Mouse (Mus musculus) layer of hippocampus, adult 18-20 months (tissue): ENCODE measurements around the gene Olfr1195. TPM values are rescaled to one million over a fixed set of nuclear protein-coding genes. Genes with fewer than 3 reads are reported as not detected.
"Not testable (repeated sequence)": the region's sequence is repeated elsewhere in the genome, so short reads cannot be mapped to it uniquely, and the experiment has no call there.

Experiments
- DNase-seq, 2 experiments: peaks; one replicate each; pipeline ENCODE4 v3.0.0; 2022; ENCODE audit warnings: low spot score in 2 of 2
- long read RNA-seq: library from polyadenylated mRNA; stranded (forward); transcript quantifications from one replicate; pipeline ENCODE4 v2.0.0, GENCODE M21; 2021
- total RNA-seq, 2 experiments: library from RNA; stranded (reverse); gene quantifications; 2 replicates each; pipeline ENCODE4 v1.2.3; 2021

Gene Olfr1195
- not detected for total RNA-seq
- long read RNA-seq: 0 reads

- DNase-seq: no peak
These were observed at the start of gene Olfr1195 for GRCm38 (mm10) chr2:88689087-88689486. Olfr1195 (minus strand) TSS chr2:88689187.

GRCm38 (mm10) chr2:88732266-88732665, 43.3 kb upstream of the Olfr1195 start, which contains the start of gene Olfr1197:
Olfr1197 (minus strand) TSS chr2:88732366.
- DNase-seq: no peak

GRCm38 (mm10) chr2:88704497-88704896, 15.5 kb upstream of the Olfr1195 start, which contains the start of gene Olfr1196:
Olfr1196 (minus strand) TSS chr2:88704597.
- DNase-seq: no peak

- DNase-seq: not testable (repeated sequence)
These were observed 13.7 kb downstream of the Olfr1195 start, which contains the start of gene Olfr1193 for GRCm38 (mm10) chr2:88675328-88675727. Olfr1193 (plus strand) TSS chr2:88675628.

GRCm38 (mm10) chr2:88648209-88648608, 40.8 kb downstream of the Olfr1195 start, which contains the start of gene Olfr1192-ps1:
Olfr1192-ps1 (plus strand) TSS chr2:88648509.
- DNase-seq: no peak

GRCm38 (mm10) chr2:88640242-88640641, 48.7 kb downstream of the Olfr1195 start, which contains the start of gene Olfr1191-ps1:
Olfr1191-ps1 (plus strand) TSS chr2:88640542.
- DNase-seq: not testable (repeated sequence)

Other genes with a start within 250 kb of the Olfr1195 start
- not detected for gene Gm13757, start 240.1 kb downstream of the Olfr1195 start, total RNA-seq
- gene Olfr1183, start 234.3 kb downstream of the Olfr1195 start, total RNA-seq: not detected
- gene Olfr1184, start 205.6 kb downstream of the Olfr1195 start, total RNA-seq: not detected
- not detected for gene Olfr1185-ps1, start 195.9 kb downstream of the Olfr1195 start, total RNA-seq
- gene Olfr1186, start 170.6 kb downstream of the Olfr1195 start, total RNA-seq: not detected
- not detected for gene Olfr1188, start 132.3 kb downstream of the Olfr1195 start, total RNA-seq
- not detected for gene Olfr1189, start 102.7 kb downstream of the Olfr1195 start, total RNA-seq
- not detected for gene Olfr1191-ps1, start 48.6 kb downstream of the Olfr1195 start, total RNA-seq
- not detected for gene Olfr1192-ps1, start 40.7 kb downstream of the Olfr1195 start, total RNA-seq
- not detected for gene Olfr1193, start 13.6 kb downstream of the Olfr1195 start, total RNA-seq
- not detected for gene Olfr1196, start 15.4 kb upstream of the Olfr1195 start, total RNA-seq
- gene Olfr1197, start 43.2 kb upstream of the Olfr1195 start, total RNA-seq: not detected
- not detected for gene Olfr1198, start 62.2 kb upstream of the Olfr1195 start, total RNA-seq
- not detected for gene Olfr1199, start 71.3 kb upstream of the Olfr1195 start, total RNA-seq
- not detected for gene Olfr1200, start 81.3 kb upstream of the Olfr1195 start, total RNA-seq
- gene Olfr1201, start 103.8 kb upstream of the Olfr1195 start, total RNA-seq: not detected
- not detected for gene Olfr1202, start 125.3 kb upstream of the Olfr1195 start, total RNA-seq
- not detected for gene Olfr1205, start 140.6 kb upstream of the Olfr1195 start, total RNA-seq
- gene Olfr1204, start 160.1 kb upstream of the Olfr1195 start, total RNA-seq: not detected
- not detected for gene Olfr1206, start 174.0 kb upstream of the Olfr1195 start, total RNA-seq
- not detected for gene Olfr1208, start 213.1 kb upstream of the Olfr1195 start, total RNA-seq
- not detected for gene Olfr1209, start 226.0 kb upstream of the Olfr1195 start, total RNA-seq
- not detected for gene Olfr1211, start 248.9 kb upstream of the Olfr1195 start, total RNA-seq